Mouse (Mus musculus): ENCODE data around the gene Gna11. TPM values are rescaled to one million over a fixed set of nuclear protein-coding genes. Genes with fewer than 3 reads are reported as not detected.

Gene Gna11
- 9.8 TPM for polyA plus RNA-seq (2017; shearing (Covaris generic))

DNA sequence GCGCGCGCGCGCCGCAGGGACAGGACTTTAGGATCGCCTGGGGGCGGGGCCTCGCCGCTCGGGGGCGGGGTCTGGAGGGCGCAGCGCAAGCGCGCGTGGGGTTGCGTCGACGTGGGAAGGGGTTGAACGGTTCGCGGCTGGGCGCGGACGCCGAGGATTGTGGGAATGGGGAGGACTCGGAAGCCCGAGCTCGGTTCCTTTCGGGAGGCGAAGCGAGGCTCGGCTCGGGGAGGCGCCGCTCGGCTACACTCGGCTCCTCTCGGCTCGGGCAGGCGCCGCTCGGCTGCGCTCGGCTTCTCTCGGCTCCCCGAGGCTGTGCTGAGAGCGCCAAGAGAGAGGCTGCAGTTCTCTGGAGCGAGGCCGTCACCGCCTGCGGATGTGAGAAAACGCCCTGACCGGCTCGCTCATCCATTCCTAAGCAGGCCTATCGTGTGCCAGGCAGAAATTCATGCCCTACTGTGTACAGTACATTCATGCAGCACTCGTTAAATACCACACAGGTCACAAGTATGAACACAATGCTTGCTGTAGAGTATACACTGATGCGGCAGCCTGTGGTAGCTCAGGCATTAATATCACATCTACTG lies at the start of gene Gna11:
Gene Gna11, minus strand, starts transcription at position 30 of the 587 bp plus-strand sequence.

DNA sequence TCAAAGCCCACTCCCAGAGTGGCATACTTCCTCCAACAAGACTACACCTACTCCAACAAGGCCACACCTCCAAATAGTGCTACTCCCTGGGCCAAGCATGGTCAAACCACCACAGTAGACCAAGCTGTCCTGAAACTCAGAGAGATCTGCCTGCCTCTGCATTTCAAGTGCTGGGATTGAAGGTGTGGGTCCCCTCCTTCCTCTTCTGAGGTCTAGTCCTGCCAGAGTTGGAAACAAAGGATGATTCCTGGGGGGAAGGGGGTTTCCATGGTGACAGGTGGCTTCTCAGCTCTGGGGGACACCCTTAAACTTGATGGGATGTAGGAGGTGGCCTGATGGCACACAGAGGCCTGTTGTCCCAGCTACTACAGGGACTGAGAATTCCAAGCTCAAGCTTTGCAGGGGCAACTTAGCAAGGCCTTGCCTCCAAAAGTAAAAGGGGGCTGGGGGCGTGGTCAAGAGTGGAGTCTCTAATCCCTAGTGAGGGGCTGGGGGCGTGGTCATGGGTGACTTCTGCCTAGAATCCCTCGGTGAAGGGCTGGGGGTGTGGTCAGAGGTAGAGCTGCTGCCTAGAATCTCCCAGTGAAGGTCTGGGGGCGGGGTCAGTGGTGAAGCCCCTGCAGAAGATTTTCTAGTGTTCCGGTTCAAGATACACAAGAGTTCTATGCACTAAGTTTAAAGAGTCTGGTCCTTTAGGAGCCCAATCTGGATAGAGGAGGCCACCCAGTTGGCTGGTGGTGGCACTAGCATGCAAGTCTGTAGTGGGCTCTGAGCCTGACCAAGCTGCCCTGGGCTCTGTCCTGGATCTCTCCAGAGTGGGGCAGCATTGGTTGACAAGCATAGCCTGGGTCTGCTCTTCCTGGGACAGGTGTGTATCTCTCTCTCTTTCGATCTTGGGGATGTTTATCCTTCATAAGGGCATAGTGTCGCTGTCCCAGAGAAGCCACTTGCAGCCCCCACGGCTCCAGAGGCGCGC lies 29.4 kb upstream of the Gna11 start, which contains the start of gene Tle2:
Gene Tle2, plus strand, starts transcription at position 481 of the 976 bp plus-strand sequence.

GRCm38 (mm10) chr10:81559163-81559626 lies 14.2 kb upstream of the Gna11 start, which contains the start of gene Aes:
Gene Aes, plus strand, starts transcription at chr10:81559488.

GRCm38 (mm10) chr10:81524051-81524605 lies 20.9 kb downstream of the Gna11 start, which contains the start of gene Gna15:
Gene Gna15, minus strand, starts transcription at chr10:81524225.

GRCm38 (mm10) chr10:81500032-81500431 lies 45.0 kb downstream of the Gna11 start, which contains the start of gene S1pr4:
Gene S1pr4, minus strand, starts transcription at chr10:81500132.

GRCm38 (mm10) chr10:81496264-81496901 lies 48.6 kb downstream of the Gna11 start, which contains the start of gene Ncln:
Gene Ncln, minus strand, starts transcription at chr10:81496392.

GRCm38 (mm10) chr10:81482533-81482889 lies 62.5 kb downstream of the Gna11 start, which contains the start of gene Celf5:
Gene Celf5, minus strand, starts transcription at chr10:81482709.

Other genes starting within 250 kb of the Gna11 start
- 42.4 TPM for gene Cactin, start 224.1 kb downstream of the Gna11 start, polyA plus RNA-seq (2017; shearing (Covaris generic))
- 14.6 TPM for gene Tbxa2r, start 216.5 kb downstream of the Gna11 start, polyA plus RNA-seq (2017; shearing (Covaris generic))
- not detected for gene Gipc3, start 201.9 kb downstream of the Gna11 start, polyA plus RNA-seq (2017; shearing (Covaris generic))
- gene Hmg20b, start 194.7 kb downstream of the Gna11 start, polyA plus RNA-seq (2017; shearing (Covaris generic)), result 27.3 TPM
- gene Mfsd12, start 187.7 kb downstream of the Gna11 start, polyA plus RNA-seq (2017; shearing (Covaris generic)), result 3.1 TPM
- gene 4930404N11Rik, start 179.4 kb downstream of the Gna11 start, polyA plus RNA-seq (2017; shearing (Covaris generic)), result not detected
- gene Fzr1, start 166.7 kb downstream of the Gna11 start, polyA plus RNA-seq (2017; shearing (Covaris generic)), result 46.9 TPM
- gene Dohh, start 160.8 kb downstream of the Gna11 start, polyA plus RNA-seq (2017; shearing (Covaris generic)), result 41.2 TPM
- gene Gm48551, start 160.7 kb downstream of the Gna11 start, polyA plus RNA-seq (2017; shearing (Covaris generic)), result 1.6 TPM
- 1.6 TPM for gene Gm48552, start 156.2 kb downstream of the Gna11 start, polyA plus RNA-seq (2017; shearing (Covaris generic))
- gene Smim24, start 152.1 kb downstream of the Gna11 start, polyA plus RNA-seq (2017; shearing (Covaris generic)), result 1.1 TPM
- gene Nfic, start 89.6 kb downstream of the Gna11 start, polyA plus RNA-seq (2017; shearing (Covaris generic)), result 17.9 TPM
- not detected for gene Celf5, start 62.5 kb downstream of the Gna11 start, polyA plus RNA-seq (2017; shearing (Covaris generic))
- 104 TPM for gene Ncln, start 48.8 kb downstream of the Gna11 start, polyA plus RNA-seq (2017; shearing (Covaris generic))
- 64.0 TPM for gene S1pr4, start 45.1 kb downstream of the Gna11 start, polyA plus RNA-seq (2017; shearing (Covaris generic))
- 89.2 TPM for gene Gna15, start 21.0 kb downstream of the Gna11 start, polyA plus RNA-seq (2017; shearing (Covaris generic))
- gene Aes, start 14.3 kb upstream of the Gna11 start, polyA plus RNA-seq (2017; shearing (Covaris generic)), result 893 TPM
- gene Tle2, start 29.4 kb upstream of the Gna11 start, polyA plus RNA-seq (2017; shearing (Covaris generic)), result 1.2 TPM
- 1.5 TPM for gene Tle6, start 55.9 kb upstream of the Gna11 start, polyA plus RNA-seq (2017; shearing (Covaris generic))
- gene BC025920, start 61.1 kb upstream of the Gna11 start, polyA plus RNA-seq (2017; shearing (Covaris generic)), result 2.0 TPM
- 7.3 TPM for gene Sirt6, start 82.6 kb upstream of the Gna11 start, polyA plus RNA-seq (2017; shearing (Covaris generic))
- 2.4 TPM for gene Ankrd24, start 83.3 kb upstream of the Gna11 start, polyA plus RNA-seq (2017; shearing (Covaris generic))
- 1.9 TPM for gene Gm10778, start 103.9 kb upstream of the Gna11 start, polyA plus RNA-seq (2017; shearing (Covaris generic))
- 10.5 TPM for gene Zfp433, start 159.6 kb upstream of the Gna11 start, polyA plus RNA-seq (2017; shearing (Covaris generic))
- 15.5 TPM for gene Gm3055, start 226.0 kb upstream of the Gna11 start, polyA plus RNA-seq (2017; shearing (Covaris generic))